Mouse (Mus musculus) CH12.LX (cell line): ENCODE measurements around the gene Apba2. TPM values are rescaled to one million over a fixed set of nuclear protein-coding genes. Genes with fewer than 3 reads are reported as not detected.

Experiments used
- DNase-seq: peaks from one replicate; pipeline ENCODE4 v3.0.0-alpha.2; 2013; ENCODE audit errors: extremely low read depth
- H3K27ac ChIP-seq: 2 replicates; pipeline ENCODE4 v1.5.1; 2012; ENCODE audit warnings: low read depth, mild to moderate bottlenecking, control low read depth, moderate library complexity; ENCODE audit not compliant: insufficient read depth
- H3K27me3 ChIP-seq: replicated peaks from 2 replicates; pipeline ENCODE3; 2012; ENCODE audit warnings: inconsistent platforms
- H3K36me3 ChIP-seq, 2 experiments: replicated peaks in 1 of 2; 2 replicates each; pipeline versions ENCODE3 to v1.6.1; 2012; ENCODE audit warnings: inconsistent platforms in 1 of 2, low read length in 1 of 2, mild to moderate bottlenecking in 1 of 2, mixed read lengths in 1 of 2, moderate library complexity in 1 of 2; ENCODE audit not compliant: control insufficient read depth in 1 of 2, insufficient read depth in 1 of 2
- H3K4me1 ChIP-seq, 2 experiments: 2 replicates each; pipeline ENCODE4 v1.6.1; 2012; ENCODE audit warnings: inconsistent platforms in 1 of 2, moderate library complexity in 1 of 2; ENCODE audit not compliant: insufficient read depth in 2 of 2, control insufficient read depth in 1 of 2
- H3K4me2 ChIP-seq: 2 replicates; pipeline ENCODE4 v1.6.1; 2012; ENCODE audit warnings: low read depth, mild to moderate bottlenecking, control low read depth; ENCODE audit not compliant: poor library complexity, insufficient read depth, severe bottlenecking
- H3K4me3 ChIP-seq, 3 experiments: fragments of 150-350 bp in 1 of 3; sonication (generic) in 1 of 3; replicated peaks in 1 of 3; 2 replicates each; pipeline versions ENCODE3 to v1.5.1; 2011 to 2012; ENCODE audit warnings: low read depth in 2 of 3, low read length in 2 of 3, mild to moderate bottlenecking in 2 of 3, moderate library complexity in 2 of 3, control low read depth in 1 of 3, improper control_type of control experiment in 1 of 3, inconsistent platforms in 1 of 3, mixed read lengths in 1 of 3; ENCODE audit not compliant: poor library complexity in 1 of 3
- H3K79me2 ChIP-seq: replicated peaks from 2 replicates; pipeline ENCODE4 v1.6.1; 2012; ENCODE audit warnings: mild to moderate bottlenecking, moderate library complexity; ENCODE audit not compliant: control insufficient read depth, poor library complexity, insufficient read depth, severe bottlenecking; ENCODE audit errors: extremely low read depth
- H3K9ac ChIP-seq: 2 replicates; pipeline ENCODE4 v1.6.1; 2012; ENCODE audit warnings: low read depth, mild to moderate bottlenecking, control low read depth, moderate library complexity; ENCODE audit not compliant: insufficient read depth
- H3K9me3 ChIP-seq: replicated peaks from 2 replicates; pipeline ENCODE3; 2012; ENCODE audit warnings: low read length, inconsistent platforms, mixed read lengths
- BHLHE40 ChIP-seq: IDR thresholded peaks from 2 replicates; pipeline ENCODE4 v1.6.1; 2011; ENCODE audit warnings: mild to moderate bottlenecking, low read depth, low read length, improper control_type of control experiment
- CHD2 ChIP-seq: IDR thresholded peaks from 2 replicates; pipeline ENCODE4 v1.6.1; 2011; ENCODE audit warnings: low read length, improper control_type of control experiment
- CTCF ChIP-seq, 2 experiments: IDR thresholded peaks in 1 of 2; conservative IDR thresholded peaks in 1 of 2; 2 replicates each; pipeline ENCODE4 v1.5.1; 2011 to 2012; ENCODE audit warnings: low read depth in 2 of 2, low read length in 2 of 2, improper control_type of control experiment in 1 of 2, inconsistent platforms in 1 of 2, mild to moderate bottlenecking in 1 of 2, moderate library complexity in 1 of 2
- E2F4 ChIP-seq: IDR thresholded peaks from 2 replicates; pipeline ENCODE4 v1.6.1; 2011; ENCODE audit warnings: low read depth, low read length, improper control_type of control experiment; ENCODE audit not compliant: insufficient replicate concordance
- EP300 ChIP-seq: IDR thresholded peaks from 2 replicates; pipeline ENCODE4 v1.6.1; 2011; ENCODE audit warnings: low read length, improper control_type of control experiment
- GABPA ChIP-seq: IDR thresholded peaks from 2 replicates; pipeline ENCODE4 v1.6.1; 2012; ENCODE audit warnings: low read depth, low read length, improper control_type of control experiment, inconsistent platforms; ENCODE audit not compliant: insufficient replicate concordance
- KAT2A ChIP-seq: IDR thresholded peaks from 2 replicates; pipeline ENCODE4 v1.6.1; 2012; ENCODE audit warnings: low read length, improper control_type of control experiment, inconsistent platforms; ENCODE audit not compliant: insufficient replicate concordance
- MXI1 ChIP-seq: IDR thresholded peaks from 2 replicates; pipeline ENCODE4 v1.6.1; 2011; ENCODE audit warnings: mild to moderate bottlenecking, low read depth, low read length, improper control_type of control experiment
- NRF1 ChIP-seq: IDR thresholded peaks from 2 replicates; pipeline ENCODE4 v1.6.1; 2014; ENCODE audit warnings: low read depth, mild to moderate bottlenecking, inconsistent platforms, low read length, improper control_type of control experiment, moderate library complexity
- UBTF ChIP-seq: IDR thresholded peaks from 2 replicates; pipeline ENCODE4 v1.6.1; 2012; ENCODE audit warnings: low read depth, mild to moderate bottlenecking, inconsistent platforms, low read length, improper control_type of control experiment, moderate library complexity
- USF1 ChIP-seq: IDR thresholded peaks from 2 replicates; pipeline ENCODE4 v1.6.1; 2014; ENCODE audit warnings: low read depth, mild to moderate bottlenecking, inconsistent platforms, low read length, improper control_type of control experiment
- USF2 ChIP-seq: conservative IDR thresholded peaks from 2 replicates; pipeline ENCODE4 v1.6.1; 2011; ENCODE audit warnings: low read depth, low read length, improper control_type of control experiment
- ZC3H11A ChIP-seq: IDR thresholded peaks from 2 replicates; pipeline ENCODE4 v1.6.1; 2012; ENCODE audit warnings: low read depth, mild to moderate bottlenecking, inconsistent platforms, low read length, improper control_type of control experiment
- dilution Hi-C: fragments of 300-500 bp; cut with MboI; formaldehyde crosslinking; loops from 2 replicates; pipeline ENCODE4 v1.14.3; 2020; ENCODE audit warnings: low sequenced_read_pairs; ENCODE audit not compliant: extremely low pct_unique_long_range_greater_than_20kb, extremely low pct_ligation_motif_present
- in situ Hi-C: fragments of 300-500 bp; cut with MboI; formaldehyde crosslinking; loops from 3 replicates; pipeline ENCODE4 v1.14.3; 2019; ENCODE audit warnings: low sequenced_read_pairs, low pct_ligation_motif_present, low pct_unique_long_range_greater_than_20kb, mixed read lengths
- polyA plus RNA-seq: library from polyadenylated mRNA; unstranded; fragments of >175 nt; gene quantifications from 2 replicates; pipeline ENCODE4 v1.2.1, GENCODE M21; 2012; ENCODE audit warnings: low read depth; ENCODE audit not compliant: insufficient read length
- total RNA-seq, 2 experiments: library from RNA; depleted of rRNA; stranded (reverse); fragments of 300-350 nt in 1 of 2; fragments of >200 nt in 1 of 2; gene quantifications; 2 replicates each; pipeline ENCODE4 v1.2.3; 2012 to 2014

The Apba2 gene
- total and polyA plus RNA-seq, 3 experiments = 0.19 TPM; not detected in 2

- Histone ChIP-seq H3K27me3 (peaks cover 65% of the 10 kb centered on the region), H3K4me3 (no peak overlapping the region), H3K79me2 (no peaks in the 10 kb centered on the region), H3K9me3 (no peaks in the 10 kb centered on the region), H3K9ac (no peak overlapping the region), H3K4me2 (no peak overlapping the region), H3K27ac (no peak overlapping the region), H3K4me1 (no peaks in the 10 kb centered on the region), H3K36me3 (no peaks in the 10 kb centered on the region)
- dilution Hi-C loops = no loop called here
- in situ Hi-C loops = loop anchor here (10.0 kb wide), 1 partner anchor 299 kb away; no protein-coding TSS in a partner anchor
- DNase-seq = no peak
- TF ChIP-seq USF1 = no peak
- TF ChIP-seq NRF1 = no peak
- no peak for TF ChIP-seq CTCF (conservative IDR thresholded peaks at IDR 0.05 in 1 of 2, IDR thresholded peaks at IDR 0.05 in 1 of 2; ENCODE audit: low read depth in 2 of 2, low read length in 2 of 2)
- TF ChIP-seq GABPA = no peak
- no peak for TF ChIP-seq ZC3H11A
- TF ChIP-seq KAT2A = no peak
- no peak for TF ChIP-seq UBTF
- TF ChIP-seq BHLHE40 = no peak
Measured at GRCm38 (mm10) chr7:64723313-64723712, 221.8 kb downstream of the Apba2 start.

- no peaks in the 10 kb centered on the region for H3K36me3 ChIP-seq
- dilution Hi-C loops (no loop called here), in situ Hi-C loops (loop anchor here (10.0 kb wide), 1 partner anchor 300 kb away; no protein-coding TSS in a partner anchor)
- no peak overlapping the region for H3K27ac ChIP-seq
- H3K9ac ChIP-seq = no peak overlapping the region
- no peak overlapping the region for H3K4me3 ChIP-seq
- H3K9me3 ChIP-seq = no peaks in the 10 kb centered on the region
- H3K4me1 ChIP-seq = no peaks in the 10 kb centered on the region
- H3K79me2 ChIP-seq = no peaks in the 10 kb centered on the region
- H3K4me2 ChIP-seq = no peak overlapping the region
- peaks cover 62% of the 10 kb centered on the region for H3K27me3 ChIP-seq
- no peak for DNase-seq
- no peak for TF ChIP-seq CHD2
- TF ChIP-seq MXI1 = no peak
Measured at GRCm38 (mm10) chr7:64724409-64724808, 222.9 kb downstream of the Apba2 start.

DNA sequence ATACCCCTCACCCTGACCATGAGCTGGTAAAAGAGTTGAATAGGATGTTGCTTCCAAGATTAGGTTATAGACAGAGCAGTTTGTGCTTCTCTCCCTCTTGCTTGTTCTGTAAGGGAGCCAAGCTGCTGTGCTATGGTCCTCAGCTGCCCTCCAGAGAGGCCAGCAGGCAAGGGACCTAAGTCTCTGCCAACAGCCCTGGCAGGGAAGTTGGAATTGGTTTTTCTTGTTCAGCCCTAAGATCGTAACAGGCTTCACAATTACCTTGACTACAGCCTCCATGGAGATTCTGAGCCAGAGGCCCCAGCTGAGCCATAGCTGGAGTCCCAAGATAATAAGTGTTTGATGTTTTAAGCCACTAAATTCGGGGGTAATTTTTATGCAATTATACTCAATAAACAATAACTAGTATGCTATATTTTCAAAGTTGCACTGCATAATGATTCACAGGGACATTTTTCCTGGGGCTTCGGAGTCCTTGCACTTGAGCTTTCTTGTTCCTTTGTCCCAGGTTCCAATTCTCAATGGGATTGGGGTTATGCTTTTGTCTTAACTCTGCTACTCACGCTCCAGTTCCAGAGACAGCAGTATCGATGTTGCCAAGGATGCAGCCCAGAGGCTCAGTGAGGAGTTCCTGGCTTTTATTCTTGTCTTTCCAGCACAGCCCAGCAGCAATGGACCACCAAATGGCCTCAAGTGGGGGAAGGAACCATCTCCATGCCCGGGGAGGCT, 224.6 kb downstream of the Apba2 start:
- H3K36me3 ChIP-seq = no peaks in the 10 kb centered on the region
- no peak for DNase-seq
- in situ Hi-C loops (loop anchor here (10.0 to 25.0 kb wide), 4 partner anchors 164 to 989 kb away; partner anchors contain the start of gene Trpm1), dilution Hi-C loops (no loop called here)
- H3K9ac ChIP-seq = no peak overlapping the region
- H3K27me3 ChIP-seq = peaks cover 52% of the 10 kb centered on the region
- no peak overlapping the region for H3K27ac ChIP-seq
- H3K4me2 ChIP-seq = no peak overlapping the region
- no peaks in the 10 kb centered on the region for H3K4me1 ChIP-seq
- H3K79me2 ChIP-seq = no peaks in the 10 kb centered on the region
- no peaks in the 10 kb centered on the region for H3K9me3 ChIP-seq
- no peak overlapping the region for H3K4me3 ChIP-seq
- TF ChIP-seq E2F4 = no peak
- no peak for TF ChIP-seq EP300
- TF ChIP-seq USF2 = no peak
- no peak for TF ChIP-seq USF1
- no peak for TF ChIP-seq CTCF (conservative IDR thresholded peaks at IDR 0.05 in 1 of 2, IDR thresholded peaks at IDR 0.05 in 1 of 2; ENCODE audit: low read depth in 2 of 2, low read length in 2 of 2)
- TF ChIP-seq, all 38 proteins: peak for 0
